Mouse (Mus musculus) thymus, postnatal 14 days (tissue): ENCODE results near the gene Chd4.

Experiments
- DNase-seq: peaks from one replicate; pipeline ENCODE4 v3.0.0; 2021

Gene Chd4

GRCm38 (mm10) chr6:125143904-125144303 is 48.1 kb downstream of the Chd4 start:
- DNase-seq: no peak

- DNase-seq: peak; percentile 88
Observed at GRCm38 (mm10) chr6:125145001-125145400, 49.2 kb downstream of the Chd4 start, which contains the start of gene Iffo1. TSS of gene Iffo1 (plus strand) at chr6:125145241.

- no peak for DNase-seq
Observed at GRCm38 (mm10) chr6:125145479-125145951, 49.7 kb downstream of the Chd4 start.

- no peak for DNase-seq
Observed at GRCm38 (mm10) chr6:125146148-125146547, 50.4 kb downstream of the Chd4 start.

- no peak for DNase-seq
Observed at GRCm38 (mm10) chr6:125146797-125147196, 51.0 kb downstream of the Chd4 start.

- no peak for DNase-seq
Observed at GRCm38 (mm10) chr6:125147329-125147728, 51.5 kb downstream of the Chd4 start.

- DNase-seq: no peak
Observed at GRCm38 (mm10) chr6:125148251-125148925, 52.6 kb downstream of the Chd4 start.

- DNase-seq: no peak
Observed at GRCm38 (mm10) chr6:125148926-125149568, 53.3 kb downstream of the Chd4 start.

- DNase-seq: no peak
Observed at GRCm38 (mm10) chr6:125149569-125149950, 53.8 kb downstream of the Chd4 start.

GRCm38 (mm10) chr6:125152212-125153017 is 56.6 kb downstream of the Chd4 start:
- DNase-seq: no peak

GRCm38 (mm10) chr6:125153018-125153389 is 57.2 kb downstream of the Chd4 start:
- no peak for DNase-seq

GRCm38 (mm10) chr6:125153682-125154081 is 57.9 kb downstream of the Chd4 start:
- DNase-seq: no peak

GRCm38 (mm10) chr6:125154550-125154949 is 58.8 kb downstream of the Chd4 start:
- no peak for DNase-seq

- DNase-seq: no peak
Observed at GRCm38 (mm10) chr6:125155262-125155661, 59.5 kb downstream of the Chd4 start.

GRCm38 (mm10) chr6:125156491-125156890 is 60.7 kb downstream of the Chd4 start:
- no peak for DNase-seq

- no peak for DNase-seq
Observed at GRCm38 (mm10) chr6:125156903-125157614, 61.3 kb downstream of the Chd4 start.

GRCm38 (mm10) chr6:125158944-125159492 is 63.2 kb downstream of the Chd4 start:
- DNase-seq: no peak

- no peak for DNase-seq
Observed at GRCm38 (mm10) chr6:125159773-125160557, 64.2 kb downstream of the Chd4 start.

- DNase-seq: no peak
Observed at GRCm38 (mm10) chr6:125160558-125160853, 64.7 kb downstream of the Chd4 start.

GRCm38 (mm10) chr6:125160854-125161760 is 65.3 kb downstream of the Chd4 start:
- no peak for DNase-seq

- peak; percentile 85 for DNase-seq
Observed at GRCm38 (mm10) chr6:125161971-125162370, 66.2 kb downstream of the Chd4 start.
